Mouse (Mus musculus): ENCODE data around the gene Peli2.

Peli2 gene

DNA sequence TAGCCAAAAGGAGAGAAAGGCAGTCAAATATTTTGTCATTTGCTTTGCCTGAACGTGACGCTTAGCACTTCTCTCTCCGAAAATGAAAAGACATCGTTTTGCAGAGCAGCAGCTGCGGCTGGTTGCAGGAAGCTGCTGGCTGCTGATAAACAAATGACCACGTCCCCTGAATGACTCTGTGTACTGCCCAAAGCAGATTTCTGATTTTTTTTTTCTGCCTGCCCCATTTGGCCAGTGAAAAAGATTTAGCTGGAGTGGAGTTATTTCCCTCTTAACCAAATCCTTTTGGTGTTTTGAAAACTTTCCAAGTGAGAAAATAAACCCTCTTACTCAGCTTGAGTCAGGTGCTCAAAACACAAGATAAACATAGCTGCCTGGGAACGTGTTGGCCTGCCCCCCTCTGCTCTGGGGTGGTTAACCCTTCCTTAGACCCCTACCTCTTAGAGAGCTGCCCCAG is 175.2 kb downstream of the Peli2 start:
- no peak for DNase-seq

DNA sequence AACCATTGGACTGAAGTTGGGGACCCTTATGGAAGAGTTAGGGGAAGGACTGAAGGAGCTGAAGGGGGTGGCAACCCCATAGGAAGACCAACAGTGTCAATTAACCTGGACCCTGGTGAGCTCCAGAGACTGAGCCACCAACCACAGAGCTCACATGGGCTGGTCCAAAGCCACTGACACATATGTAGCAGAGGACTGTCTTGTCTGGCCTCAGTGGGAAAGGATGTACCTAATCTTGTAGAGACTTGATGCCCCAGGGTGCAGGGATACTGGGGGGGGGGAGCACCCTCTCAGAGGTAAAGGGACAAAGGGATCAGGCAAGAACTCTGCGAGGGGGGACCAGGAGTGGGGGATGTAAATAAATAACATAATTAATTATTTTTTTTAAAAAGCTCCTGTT is 176.2 kb downstream of the Peli2 start:
- DNase-seq = no peak

DNA sequence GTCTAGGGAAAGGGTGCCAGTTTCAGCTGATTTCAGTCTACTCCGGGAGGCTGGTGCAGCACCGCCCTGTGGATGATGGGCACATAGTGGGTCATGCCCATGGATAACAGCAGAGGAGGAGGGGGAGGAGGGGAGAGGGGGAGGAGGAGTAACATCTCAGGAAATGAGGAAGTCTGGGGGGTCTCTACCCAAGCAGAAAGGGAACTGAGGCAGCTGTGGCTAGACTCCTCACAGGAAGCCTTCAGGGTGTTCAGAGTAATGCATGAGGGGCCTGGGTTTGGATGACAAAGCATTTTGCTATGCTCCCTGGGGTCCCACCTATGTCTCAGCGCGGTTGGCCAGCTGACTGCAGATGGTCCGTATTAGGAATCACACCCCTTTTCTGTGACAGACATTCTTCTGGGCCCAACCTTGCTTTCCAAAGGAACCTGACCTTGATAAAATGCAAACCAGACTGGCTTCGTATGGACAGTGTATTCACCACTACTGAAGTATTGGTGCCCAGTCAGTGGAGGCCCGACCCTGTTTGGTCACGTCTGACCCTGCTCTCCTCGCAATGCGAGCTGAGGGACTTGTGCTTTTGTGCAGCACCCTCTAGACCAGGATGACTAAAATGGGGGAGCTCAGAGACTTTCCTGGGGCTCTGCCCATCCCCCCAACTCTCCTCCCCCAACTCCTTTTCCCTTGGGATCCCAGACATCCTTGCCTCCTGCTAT is 182.0 kb downstream of the Peli2 start:
- DNase-seq = no peak

- no peak for DNase-seq
These were observed 182.6 kb downstream of the Peli2 start for GRCm38 (mm10) chr14:48303235-48303634.

DNA sequence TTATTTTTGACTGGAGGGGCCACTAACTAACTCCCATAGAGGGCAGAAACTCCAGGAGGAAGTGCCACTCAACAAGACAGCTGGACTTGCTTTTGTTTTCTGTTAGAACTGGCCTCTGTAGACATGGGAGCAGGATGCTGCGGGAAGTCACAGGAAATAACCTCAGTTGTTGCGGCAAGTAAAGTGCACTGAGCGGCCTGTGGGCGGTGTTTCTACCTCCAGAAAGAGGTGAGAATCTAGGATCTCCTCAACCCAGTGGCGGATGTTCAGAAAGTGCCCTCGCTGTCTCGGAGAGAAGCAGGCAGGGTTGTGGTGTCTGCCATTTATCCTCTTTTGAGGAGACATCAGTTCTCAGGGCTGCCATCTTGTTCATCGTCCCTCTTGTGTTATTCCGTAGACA is 183.2 kb downstream of the Peli2 start:
- no peak for DNase-seq

- DNase-seq = no peak
These were observed 192.6 kb downstream of the Peli2 start for GRCm38 (mm10) chr14:48313234-48313633.

DNA sequence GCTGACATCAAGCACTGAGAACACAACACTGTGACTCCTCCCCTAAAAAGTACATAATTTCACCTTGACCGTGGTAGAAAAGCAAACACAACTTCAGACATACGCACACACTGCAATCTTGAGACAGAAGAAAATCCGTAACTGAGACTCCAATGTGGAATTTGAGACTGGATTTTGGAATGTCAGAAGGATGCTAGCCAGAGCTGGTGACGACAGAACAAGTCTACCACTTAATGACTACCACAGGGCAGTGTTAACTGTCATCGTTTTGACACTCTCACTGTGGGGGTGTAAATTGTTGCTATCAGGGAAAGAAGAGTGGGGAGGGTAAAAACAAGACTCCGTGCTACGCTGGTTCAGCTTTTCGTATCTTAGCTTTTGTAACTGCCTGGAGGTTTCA is 195.8 kb downstream of the Peli2 start:
- no peak for DNase-seq

DNA sequence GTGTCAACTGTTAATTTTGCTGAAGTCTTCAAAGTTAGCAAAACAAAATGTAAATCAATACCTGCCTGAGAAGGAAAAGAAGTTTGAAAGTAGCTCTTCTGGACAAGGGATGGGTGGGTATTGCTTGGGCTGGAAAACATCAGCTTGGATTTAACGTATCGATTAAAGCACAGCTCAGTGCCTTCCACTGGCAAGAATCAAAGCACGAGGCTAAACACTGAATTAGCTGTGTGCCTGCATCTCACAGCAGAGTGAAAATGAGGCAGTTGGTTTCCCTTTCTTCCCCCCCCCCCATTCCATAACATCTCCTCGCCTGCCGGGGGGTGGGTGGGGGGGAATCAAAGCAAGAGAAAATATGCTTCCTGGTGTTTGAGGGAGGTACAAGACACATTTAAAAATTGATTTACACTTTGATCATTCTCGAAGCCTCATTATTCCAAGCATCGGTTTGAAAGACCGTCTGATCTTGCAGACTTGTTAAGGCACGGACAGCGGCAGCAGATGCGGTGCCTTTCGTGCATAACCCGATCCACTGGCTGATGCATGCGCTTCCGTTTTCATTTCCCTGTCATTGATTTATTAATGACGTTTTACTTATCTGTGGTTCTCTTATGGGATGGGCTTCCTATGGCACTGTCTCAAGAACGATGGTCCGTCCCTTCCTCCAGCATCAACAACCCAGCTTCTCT is 203.3 kb downstream of the Peli2 start:
- DNase-seq = no peak

- no peak for DNase-seq
These were observed 203.8 kb downstream of the Peli2 start for GRCm38 (mm10) chr14:48324460-48324850.

GRCm38 (mm10) chr14:48327746-48328145 is 207.1 kb downstream of the Peli2 start:
- DNase-seq = no peak

- no peak for DNase-seq
These were observed 209.2 kb downstream of the Peli2 start for GRCm38 (mm10) chr14:48329716-48330365.
